Mouse (Mus musculus) right cerebral cortex, postnatal 4 days (tissue): ENCODE measurements around the gene Cdpf1.

ENCODE experiments used
- DNase-seq: peaks from one replicate; pipeline ENCODE4 v3.0.0-alpha.2; 2022

The Cdpf1 gene

DNA sequence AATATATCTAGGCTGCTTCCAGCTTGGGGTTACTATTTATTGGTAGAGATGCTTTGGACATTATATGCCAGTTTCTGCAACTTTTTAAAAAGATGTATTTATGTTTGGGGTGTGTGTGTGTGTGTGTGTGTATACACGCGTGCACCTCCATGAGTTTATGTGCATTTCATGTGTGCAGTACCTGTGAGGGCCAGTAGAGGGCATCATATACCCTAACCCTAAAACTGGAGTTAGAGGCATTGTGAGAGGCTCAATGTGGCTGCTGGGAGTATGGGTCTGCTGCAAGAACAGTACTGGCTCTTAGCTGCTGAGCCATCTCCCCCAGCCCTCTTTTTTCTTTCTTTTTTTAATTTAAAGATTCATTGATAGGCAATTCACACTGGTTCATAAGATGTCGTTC is 53.7 kb downstream of the Cdpf1 start:
- no peak for DNase-seq
